ENCODE assay signal across 15 mouse cellular contexts in the genomic region with DNA sequence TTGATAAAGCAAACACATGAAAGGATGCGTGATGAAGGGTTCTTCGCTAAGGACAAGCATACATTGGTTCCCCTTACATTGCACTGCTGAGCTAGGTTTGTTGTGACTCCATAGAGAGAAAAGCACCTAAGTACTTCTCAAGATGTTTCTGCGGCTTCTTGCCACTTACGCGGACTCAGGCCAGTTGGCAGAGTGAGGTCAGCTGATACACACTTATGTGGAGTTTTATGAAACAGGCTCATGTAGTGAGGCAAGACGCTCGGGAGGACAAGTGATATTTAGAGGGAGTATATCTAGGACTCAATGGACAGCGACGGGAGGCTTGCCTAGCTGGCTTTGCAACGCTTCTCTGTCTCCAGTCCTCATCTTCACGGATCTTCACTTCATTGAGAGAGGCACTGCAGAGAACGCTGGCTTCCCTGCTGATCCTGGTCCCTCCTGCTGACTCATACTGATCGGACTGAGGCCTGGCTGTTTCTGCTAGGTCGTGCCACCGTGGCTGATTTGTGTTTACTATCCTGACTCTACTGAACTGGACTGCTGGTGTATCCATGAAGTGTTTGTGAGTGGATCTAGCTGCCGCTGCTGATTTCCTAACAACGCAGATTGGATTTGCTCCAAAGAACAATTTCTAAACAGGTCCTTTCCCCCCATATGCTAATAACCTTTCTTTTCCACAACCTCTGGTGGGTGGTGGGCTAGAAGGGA.
"Had no signal": no experiment of that assay in that cellular context is flagged by ENCODE, and none has a peak within 500 bp of the region (broad histone marks: within the 10 kb centered on the region; RNA-seq: fewer than 3 reads in every experiment).

No protein-coding gene starts in this region.

- H3K4me1 ChIP-seq: limb, embryonic 15.5 days; liver, embryonic 12.5 days; neural tube, embryonic 12.5 days had no signal

- H3K36me3 ChIP-seq: limb, embryonic 15.5 days; liver, embryonic 12.5 days; neural tube, embryonic 12.5 days had no signal

- H3K27me3 ChIP-seq: limb, embryonic 15.5 days; liver, embryonic 12.5 days; neural tube, embryonic 12.5 days had no signal

- H3K9ac ChIP-seq: limb, embryonic 15.5 days; liver, embryonic 12.5 days; neural tube, embryonic 12.5 days had no signal

- H3K4me2 ChIP-seq: limb, embryonic 15.5 days; liver, embryonic 12.5 days; neural tube, embryonic 12.5 days had no signal

- DNase-seq: kidney, adult 9 months; kidney, postnatal 36 days; layer of hippocampus, adult 9-11 months; layer of hippocampus, postnatal 36 days; midbrain, embryonic 14.5 days; retina, postnatal 1 day; right cerebral cortex, postnatal 4 days; spleen, adult 18-20 months; thymus, adult 18-20 months; thymus, postnatal 14 days had no signal

- ATAC-seq: intestine, postnatal 0 days; liver, embryonic 12.5 days had no signal

- H3K4me3 ChIP-seq: limb, embryonic 15.5 days; liver, embryonic 12.5 days; neural tube, embryonic 12.5 days had no signal

- H3K9me3 ChIP-seq: limb, embryonic 15.5 days; liver, embryonic 12.5 days; neural tube, embryonic 12.5 days had no signal

- H3K27ac ChIP-seq: kidney, postnatal 0 days; limb, embryonic 15.5 days; liver, embryonic 12.5 days; neural tube, embryonic 12.5 days had no signal
